Mouse (Mus musculus) adrenal gland (tissue): ENCODE results near the gene Wdr34.

Experiments used
- intact Hi-C: fragments of 180-260 bp; cut with DNase I; formaldehyde crosslinking; loops from one replicate; pipeline ENCODE4 v1.15.1; 2025
- long read RNA-seq, 2 experiments: library from polyadenylated mRNA; unstranded; transcript quantifications; one replicate each; pipeline ENCODE4 v2.0.0; 2020; ENCODE audit warnings: borderline replicate concordance in 1 of 2; ENCODE audit not compliant: insufficient replicate concordance in 1 of 2

Wdr34 gene
- long read RNA-seq, experiment 1, transcript Wdr34-201 (9 exons, 1,814 nt): major isoform, 16 of 18 reads
- long read RNA-seq, experiment 1, partial matches to known transcripts: 1 of 18 reads
- long read RNA-seq, experiment 1, other reads (novel, unspliced or antisense): 0 of 18 reads
- long read RNA-seq, experiment 2, transcript Wdr34-201 (9 exons, 1,814 nt): major isoform, 19 of 26 reads
- long read RNA-seq, experiment 2, partial matches to known transcripts: 2 of 26 reads
- long read RNA-seq, experiment 2, other reads (novel, unspliced or antisense): 5 of 26 reads

DNA sequence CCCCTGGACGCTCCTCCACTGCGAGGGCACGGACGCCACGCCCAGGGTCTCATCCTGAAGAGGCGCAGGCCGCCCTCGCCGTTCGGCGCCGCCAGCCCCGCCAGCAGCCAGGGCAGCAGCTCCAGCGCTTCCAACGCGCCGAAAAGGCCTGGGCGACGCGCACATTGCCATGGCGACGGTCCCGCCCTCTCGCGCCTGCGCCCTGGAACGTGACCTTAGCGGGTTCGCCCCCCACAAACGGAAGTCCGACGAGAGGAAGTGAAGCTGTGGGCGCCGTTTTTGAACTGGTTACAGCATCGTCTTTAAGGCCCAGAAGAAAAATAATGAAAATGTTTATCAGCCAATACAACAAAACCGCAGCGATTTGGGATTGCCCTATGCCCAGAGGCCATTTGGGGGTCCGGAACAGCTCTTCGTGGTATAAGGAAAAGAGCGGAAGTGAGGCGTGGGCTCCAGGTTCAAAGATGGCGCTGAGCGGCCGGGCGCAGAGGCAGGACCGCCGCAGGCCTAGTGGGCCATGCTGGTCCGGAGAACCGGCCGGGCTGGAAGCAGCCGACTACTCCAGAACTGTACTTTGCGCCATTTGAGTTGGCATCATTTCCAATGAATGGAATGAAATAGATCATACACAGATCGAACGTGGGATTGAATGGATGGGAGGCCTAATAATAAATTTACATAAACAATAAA, at the start of gene Wdr34:
TSS of gene Wdr34 (minus strand) at position 183 of the 690 bp plus-strand sequence.
- intact Hi-C loops: no loop called here

DNA sequence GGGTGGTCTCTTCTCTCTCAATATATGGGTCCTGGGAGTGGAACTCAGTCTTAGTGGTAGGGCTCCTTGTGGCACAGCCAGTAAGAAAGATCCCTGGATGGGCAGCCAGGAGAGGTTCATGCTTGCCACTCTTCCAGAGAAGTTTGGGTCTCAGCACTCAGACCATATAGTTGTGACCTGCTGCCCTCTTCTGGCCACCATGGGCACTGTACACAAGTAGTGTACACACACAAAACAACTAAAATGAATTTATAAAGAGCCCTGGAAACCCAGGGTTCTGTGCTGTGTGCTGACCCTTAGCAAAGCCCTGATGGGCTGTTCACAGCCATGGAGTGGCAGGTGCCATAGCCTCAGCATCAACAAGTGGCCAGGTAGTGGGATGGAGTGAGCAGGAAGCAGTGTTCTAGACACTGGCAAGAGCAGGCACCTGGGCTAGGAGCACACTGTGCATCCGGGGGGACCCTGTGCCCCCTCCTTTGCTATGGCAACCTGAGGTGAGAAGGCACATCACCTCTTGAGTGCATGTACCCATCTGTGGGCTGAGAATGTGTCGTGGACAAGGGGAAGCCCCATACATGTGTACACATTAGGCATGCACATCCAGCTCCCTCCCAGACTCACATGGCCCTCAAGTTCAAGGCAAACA, 47.3 kb upstream of the Wdr34 start:
- intact Hi-C loops: loop anchor here (2.0 kb wide), 1 partner anchor 53 kb away; no protein-coding TSS in a partner anchor

DNA sequence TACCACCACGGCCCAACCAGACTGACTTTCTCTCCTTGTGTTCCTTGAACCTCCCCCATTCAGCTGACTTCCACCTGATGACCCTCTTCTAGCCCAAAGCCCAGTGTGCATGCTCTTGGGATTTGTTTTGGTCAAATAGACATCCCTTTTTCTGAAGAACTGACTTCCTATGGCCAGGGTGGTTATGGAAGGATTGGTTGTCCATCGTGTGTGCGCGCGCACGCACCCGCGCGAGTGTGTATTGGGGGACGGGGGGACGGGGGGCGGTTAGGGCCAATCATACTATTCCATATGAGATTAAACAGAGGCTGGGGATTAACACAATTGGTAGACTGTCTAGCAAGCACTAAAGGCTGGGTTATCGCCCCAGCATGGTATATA, 45.5 kb upstream of the Wdr34 start:
- intact Hi-C loops: no loop called here

DNA sequence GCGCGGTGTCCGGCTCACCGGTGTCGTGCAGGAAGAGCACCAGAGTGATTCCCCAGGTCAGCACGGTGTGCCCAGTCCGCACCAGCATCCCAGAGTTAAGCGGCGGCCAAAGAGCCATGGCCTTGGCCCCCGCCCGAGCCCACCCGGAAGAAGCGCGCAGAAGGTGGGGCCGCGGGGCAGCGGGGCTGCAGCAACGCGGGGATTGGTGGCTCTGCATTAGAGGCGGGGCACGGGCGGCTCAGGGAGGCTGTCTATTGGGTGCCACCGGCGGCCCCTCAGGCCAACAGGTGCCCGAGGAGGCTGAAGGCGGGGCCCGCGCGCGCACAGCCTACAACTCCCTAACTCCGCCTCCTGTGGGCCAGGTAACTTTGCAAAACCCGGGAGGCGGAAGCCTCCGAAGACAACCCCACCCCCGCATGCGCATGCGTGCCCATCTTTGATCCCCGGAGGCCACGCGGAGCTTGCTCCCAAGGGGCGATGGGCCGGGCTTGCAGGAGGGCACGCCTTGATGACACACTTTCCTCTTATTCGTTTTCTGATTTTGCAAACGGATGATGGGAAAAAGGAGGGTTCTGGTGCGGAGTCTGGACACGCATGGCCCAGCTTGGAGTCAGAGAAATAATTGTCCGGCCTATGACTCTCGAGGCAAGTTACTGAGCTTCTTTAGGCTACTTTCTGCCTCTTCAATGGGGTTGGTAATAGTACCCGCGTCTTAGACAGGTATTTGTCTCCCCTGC, 45.0 kb upstream of the Wdr34 start, which contains the start of gene Zdhhc12:
TSS of gene Zdhhc12 (minus strand) at position 178 of the 737 bp plus-strand sequence.
- intact Hi-C loops: no loop called here

DNA sequence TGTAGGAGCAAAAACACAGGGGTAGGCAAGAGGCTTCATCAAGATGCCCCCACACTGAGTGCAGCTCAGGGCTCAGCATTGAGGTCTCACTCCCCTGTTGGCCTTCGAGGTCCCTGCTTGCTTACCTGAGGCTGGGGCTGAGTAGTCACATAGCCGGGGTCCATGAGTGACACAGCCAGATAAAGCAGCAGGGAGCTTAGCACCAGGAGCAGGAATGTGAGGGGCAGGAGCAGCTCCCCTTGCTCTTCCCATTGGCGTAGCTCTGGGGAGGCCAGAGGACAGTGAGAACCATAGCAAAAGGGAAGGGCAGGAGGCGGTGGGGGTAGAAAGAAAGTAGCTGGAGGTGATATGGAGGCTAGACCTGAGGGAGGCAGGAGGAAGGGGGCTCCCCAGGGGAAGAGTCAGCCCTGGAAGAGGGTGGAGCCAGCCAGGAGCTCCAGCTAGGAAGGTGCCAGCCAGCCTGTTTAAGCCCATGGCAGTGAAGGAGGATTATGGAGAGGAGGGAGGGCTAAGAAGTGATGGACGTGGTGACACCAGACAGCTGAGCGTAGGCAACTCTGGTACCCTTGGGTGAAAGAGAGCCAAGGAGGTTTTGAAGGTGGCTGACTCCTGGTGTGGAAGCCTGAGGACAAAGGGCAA, 43.7 kb upstream of the Wdr34 start:
- intact Hi-C loops: no loop called here

DNA sequence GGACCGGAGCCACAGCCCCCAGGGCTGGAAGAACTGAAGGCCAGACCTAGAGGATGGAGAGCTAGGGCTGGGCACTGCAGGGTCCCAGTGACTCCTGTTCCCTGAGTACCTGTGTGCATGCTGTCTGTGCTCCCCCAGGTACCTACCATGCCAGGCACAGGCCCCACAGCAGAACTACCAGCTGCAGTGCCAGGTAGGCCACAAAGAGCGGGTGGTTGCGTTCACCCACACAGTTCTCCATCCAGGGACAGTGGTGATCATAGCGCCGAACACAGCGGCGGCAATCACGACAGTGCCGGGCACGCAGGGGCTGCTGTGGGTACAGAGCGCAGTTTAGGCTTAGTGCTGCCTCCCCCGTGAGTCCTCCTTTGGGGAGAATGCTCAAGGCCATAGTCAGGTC, 42.8 kb upstream of the Wdr34 start:
- intact Hi-C loops: no loop called here

DNA sequence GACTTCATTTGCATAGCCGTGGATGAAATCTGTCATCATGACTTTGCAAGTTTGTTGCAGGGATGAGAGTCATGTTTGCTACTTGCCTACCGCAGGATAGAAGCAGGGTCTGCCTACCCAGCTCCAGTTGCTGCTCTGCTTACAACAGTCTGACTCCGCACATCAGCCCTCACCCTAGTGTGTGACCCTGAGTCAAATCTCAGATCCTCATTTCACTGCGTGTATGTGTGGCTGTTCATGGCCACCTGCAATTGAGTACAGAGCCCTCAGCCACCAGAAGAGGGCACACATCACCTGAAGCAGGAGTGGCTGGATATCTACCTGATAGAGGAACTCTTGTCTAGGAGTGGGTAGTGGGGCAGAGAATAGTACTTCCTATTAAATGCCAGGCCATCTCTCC, 38.6 kb upstream of the Wdr34 start:
- intact Hi-C loops: no loop called here

DNA sequence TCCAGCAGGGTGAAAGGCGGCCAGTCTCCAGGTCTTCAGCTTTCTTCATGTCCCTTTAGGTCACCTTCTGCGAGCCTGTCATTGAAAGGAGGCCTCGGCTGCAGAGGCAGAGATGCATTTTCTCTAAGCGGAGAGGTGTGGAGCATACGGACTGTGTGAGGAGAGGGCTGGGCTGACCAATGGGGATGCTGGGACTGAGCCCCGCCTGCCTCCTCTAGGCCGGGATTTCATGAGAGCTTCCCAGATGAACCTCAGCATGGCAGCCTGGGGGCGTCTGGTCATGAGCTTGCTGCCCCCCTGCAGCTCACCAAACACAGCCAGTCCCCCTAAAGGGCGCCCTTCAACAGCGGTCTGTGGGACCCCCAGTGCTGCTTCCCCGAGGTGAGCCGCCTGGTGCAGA, 36.0 kb upstream of the Wdr34 start:
- intact Hi-C loops: no loop called here

DNA sequence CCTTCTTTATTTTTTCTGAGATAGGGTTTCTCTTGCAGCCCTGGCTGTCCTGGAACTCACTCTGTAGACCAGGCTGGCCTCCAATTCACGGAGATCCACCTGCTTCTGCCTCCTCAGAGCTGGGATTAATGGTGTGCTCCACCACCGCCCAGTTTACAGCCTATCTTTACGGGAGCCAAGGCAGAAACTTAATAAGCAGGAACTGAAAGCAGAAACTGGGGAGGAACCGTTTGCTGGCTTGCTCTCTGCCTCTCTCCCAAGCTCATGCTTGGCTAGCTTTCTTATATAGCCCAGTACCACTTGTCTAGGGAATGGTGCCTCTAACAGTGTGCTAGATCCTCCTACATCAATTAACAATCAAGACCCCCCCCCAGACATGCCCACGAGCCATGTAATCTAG, 35.4 kb upstream of the Wdr34 start:
- intact Hi-C loops: no loop called here

DNA sequence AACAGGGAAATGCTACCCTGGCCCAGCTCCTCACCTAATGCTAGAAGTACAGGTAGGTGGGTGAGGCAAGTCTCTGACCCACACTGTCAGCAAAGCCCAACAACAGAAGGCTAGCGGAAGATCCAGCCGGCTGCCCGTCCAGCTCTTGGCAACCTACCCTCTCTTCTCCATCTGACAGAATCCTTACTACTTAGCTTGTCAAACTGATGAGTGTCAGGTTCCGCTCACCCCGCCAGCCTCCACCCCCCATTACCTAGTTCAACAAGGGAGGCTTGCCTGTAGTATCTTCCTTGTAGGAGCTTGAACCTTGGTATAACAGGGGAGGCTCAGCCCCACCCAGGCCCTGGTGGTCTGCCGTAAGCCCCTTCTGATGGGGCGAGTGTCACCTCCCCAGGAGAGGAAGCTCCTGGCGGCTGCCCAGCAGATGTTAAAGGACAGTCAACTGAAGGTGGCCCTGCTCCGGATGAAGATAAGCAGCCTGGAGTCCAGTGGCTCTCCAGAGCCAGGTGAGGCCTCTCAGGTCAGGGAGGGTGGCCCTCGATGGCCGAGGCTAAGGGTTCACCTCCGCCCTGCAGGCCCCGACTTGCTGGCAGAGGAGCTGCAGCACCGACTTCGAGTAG, 31.6 kb upstream of the Wdr34 start:
- intact Hi-C loops: no loop called here

DNA sequence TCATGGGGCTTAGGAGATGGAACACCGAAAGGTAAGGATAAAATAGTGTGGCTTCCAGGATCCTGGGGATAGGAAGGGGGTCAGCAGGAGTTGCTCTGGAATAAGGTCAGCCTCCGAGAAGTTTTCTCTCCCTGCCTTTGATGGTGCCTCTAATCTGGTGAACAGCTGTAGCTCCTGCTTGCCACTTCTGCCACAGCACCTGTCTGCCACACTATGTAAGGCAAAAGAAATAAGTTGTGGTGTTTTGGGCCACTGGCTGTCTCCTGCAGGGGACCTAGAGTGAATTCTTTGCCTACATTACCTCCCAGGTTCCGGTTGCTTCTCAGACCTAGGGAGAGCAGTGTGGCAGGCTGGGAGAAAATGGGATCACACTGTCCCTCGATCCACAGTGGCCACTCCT, 30.1 kb upstream of the Wdr34 start:
- intact Hi-C loops: no loop called here

DNA sequence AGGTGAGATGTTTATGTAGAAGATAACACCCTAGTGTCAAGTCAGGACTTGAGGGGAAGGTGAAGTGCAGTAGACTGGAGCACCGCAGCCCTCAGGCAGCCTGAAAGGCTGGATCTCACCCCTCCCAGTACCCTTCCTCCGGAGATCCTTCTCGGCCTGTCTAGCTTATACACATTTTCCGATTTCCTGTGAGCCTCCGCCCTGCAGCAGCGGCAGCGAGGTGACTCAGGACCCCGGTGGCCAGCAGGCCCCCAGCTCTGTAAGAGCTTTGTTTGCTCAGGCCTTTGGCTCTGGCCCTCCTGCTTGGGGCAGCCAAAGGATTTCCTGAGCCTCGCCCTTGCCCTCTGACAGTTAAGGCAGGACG, 29.6 kb upstream of the Wdr34 start:
- intact Hi-C loops: no loop called here

DNA sequence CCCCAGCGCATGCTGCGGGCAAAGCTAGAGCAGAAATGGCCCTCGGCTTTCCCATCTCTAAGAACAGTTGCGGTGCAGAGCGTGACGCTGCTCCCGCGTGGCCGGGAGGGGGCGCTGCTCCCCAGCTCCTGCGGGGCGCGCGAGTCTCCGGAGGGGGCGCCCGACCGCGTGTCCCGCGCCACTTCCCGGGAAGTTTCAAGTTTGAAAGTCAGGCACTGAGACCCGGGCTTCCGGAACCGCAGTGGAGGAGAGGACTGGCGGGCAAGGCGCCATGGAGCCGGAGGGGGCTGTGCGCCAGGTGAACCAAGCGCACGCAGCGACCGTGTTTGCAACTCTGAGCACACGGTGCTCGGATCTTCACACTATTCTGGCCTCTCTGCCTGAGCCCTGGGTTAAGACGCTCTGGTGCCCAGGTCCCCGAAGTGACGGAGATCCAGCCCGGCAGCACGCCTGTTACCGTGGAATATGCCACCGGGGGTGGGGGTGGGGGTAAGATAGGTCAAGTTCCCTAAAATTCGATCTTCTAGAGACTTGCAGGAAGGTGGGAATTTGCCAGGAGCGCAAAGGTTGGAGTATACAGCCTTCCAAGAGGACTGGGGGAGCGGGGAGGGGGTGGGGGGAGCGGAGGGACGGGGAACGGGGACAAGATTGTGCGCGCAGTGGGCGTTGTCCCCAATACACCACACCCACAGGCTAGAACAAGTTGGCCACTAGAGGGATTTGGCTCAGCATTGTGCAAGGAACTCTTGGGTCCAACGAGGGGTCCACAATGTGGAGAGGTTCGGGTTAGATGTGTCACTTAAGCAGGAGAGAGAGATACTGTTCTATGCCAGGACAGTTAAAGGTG, 29.0 kb upstream of the Wdr34 start, which contains the start of gene Pkn3:
TSS of gene Pkn3 (plus strand) at position 183 of the 847 bp plus-strand sequence.
- intact Hi-C loops: no loop called here

DNA sequence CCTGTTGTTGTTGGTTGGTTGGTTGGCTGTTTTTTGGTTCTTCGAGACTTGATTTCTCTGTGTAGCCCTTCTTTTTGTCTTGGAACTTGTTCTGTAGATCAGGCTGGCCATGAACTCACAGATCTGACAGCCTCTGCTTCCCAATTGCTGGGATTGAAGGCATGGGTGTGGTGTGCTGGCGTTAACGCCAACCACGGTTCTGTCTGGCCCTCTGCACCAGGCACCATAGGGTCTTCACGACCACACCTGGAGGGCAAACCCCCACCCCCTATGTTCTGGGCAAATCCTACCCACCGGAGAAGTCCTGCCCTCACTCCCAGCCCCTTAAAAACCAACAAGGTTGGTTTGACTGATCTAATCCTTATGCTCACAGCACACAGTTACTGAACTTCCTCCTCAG, 28.3 kb upstream of the Wdr34 start:
- intact Hi-C loops: no loop called here

DNA sequence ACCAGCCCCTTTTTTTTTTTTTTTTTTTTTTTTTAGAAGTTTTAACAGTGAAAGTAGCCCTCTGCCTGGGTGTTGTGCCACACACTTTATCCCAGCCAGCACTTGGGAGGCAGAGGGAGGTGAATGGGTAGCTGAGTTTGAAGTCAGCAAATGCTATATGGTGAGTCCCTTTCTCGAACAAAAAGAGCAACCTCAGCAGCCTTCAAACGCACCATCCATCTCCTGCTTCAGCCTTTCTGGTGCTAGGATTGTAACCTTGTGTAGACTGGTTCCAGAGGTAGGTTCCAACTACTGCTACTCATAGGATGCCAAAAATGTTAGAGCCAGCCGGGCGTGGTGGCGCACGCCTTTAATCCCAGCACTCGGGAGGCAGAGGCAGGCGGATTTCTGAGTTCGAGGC, 27.8 kb upstream of the Wdr34 start:
- intact Hi-C loops: no loop called here

DNA sequence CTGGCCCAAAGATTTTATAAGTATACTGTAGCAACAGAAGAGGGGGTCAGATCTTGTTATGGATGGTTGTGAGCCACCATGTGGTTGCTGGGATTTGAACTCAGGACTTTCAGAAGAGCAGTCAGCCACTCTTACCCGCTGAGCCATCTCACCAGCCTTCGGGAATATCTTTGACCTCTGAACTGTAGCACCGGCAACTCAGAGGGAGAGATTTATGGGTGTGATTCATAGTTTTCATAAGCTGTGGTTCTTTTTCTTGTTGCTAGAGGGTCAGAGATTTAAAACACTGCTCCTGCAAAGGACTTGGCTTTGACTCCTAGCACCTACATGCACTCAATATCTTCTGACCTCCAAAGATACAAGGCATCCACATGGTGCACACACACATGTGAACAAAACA, 26.9 kb upstream of the Wdr34 start:
- intact Hi-C loops: no loop called here

DNA sequence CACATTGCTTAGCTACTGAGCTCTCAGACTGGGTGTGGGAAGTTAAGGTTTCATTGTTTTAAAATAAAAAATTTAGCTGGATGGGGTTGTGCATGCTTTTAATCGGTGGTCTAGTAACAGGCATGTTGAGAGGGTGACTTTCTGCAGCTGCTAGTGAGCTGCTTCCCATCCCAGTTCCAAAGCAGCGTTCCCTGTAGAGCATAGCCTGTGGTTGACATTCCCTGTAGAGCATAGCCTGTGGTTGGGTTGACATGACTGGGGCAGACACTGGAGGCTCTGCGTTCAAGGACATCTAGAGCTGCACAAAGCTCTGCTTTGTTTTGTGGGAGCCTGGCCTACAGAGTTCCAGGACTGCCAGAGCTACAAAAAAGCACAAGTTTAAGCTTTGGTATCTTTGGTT, 24.6 kb upstream of the Wdr34 start:
- intact Hi-C loops: no loop called here

DNA sequence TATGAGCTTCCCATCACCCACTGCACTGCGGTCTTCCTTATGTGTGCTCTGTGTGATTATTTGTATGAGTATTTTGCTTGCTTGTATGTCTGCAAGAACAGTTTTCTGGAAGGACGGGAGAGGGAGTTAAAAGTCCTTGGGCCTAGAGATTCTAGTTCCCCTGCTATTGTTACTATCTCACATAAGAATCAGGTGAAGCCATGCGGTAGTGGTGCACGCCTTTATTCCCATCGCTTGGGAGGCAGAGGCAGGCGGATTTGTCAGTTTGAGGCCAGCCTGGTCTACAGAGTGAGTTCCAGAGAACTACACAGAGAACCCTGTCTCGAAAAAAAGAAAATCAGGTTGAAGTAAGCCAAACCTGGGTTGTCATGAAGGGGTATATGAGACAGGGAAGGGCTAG, 24.2 kb upstream of the Wdr34 start:
- intact Hi-C loops: no loop called here

DNA sequence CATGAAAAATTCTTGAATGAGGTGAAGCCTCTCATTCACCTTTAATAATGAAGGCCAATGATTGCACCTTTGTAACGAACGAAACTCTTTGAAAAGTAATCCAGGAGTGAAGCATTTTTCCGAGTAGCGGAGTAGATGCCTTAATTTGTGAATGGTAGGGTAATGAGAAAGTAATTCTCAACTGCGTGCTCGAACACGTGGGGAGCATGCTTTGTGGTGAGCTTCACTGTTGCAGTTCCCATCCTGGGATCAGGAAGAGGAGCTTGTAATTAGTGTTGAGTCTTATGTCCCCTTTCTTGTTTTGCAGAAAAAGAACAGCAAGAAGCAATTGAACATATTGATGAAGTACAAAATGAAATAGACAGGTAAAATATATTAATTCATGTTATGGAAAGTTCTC, 19.3 kb upstream of the Wdr34 start:
- intact Hi-C loops: no loop called here
